Mouse (Mus musculus) embryonic facial prominence, embryonic 13.5 days (tissue): ENCODE measurements around the gene Itpr1. TPM values are rescaled to one million over a fixed set of nuclear protein-coding genes. Genes with fewer than 3 reads are reported as not detected.

Experiments used
- ATAC-seq: fragments of 200-750 bp; cut with Nextera tagmentation; 2 replicates; pipeline ENCODE4 v1.8.0; 2017; ENCODE audit warnings: low read depth; ENCODE audit not compliant: insufficient number of reproducible peaks, insufficient read depth, low FRiP score, low TSS enrichment
- H3K27ac ChIP-seq: fragments of 300-500 bp; sonication (generic); 2 replicates; pipeline ENCODE4 v1.5.1; 2015; ENCODE audit warnings: moderate library complexity, mild to moderate bottlenecking, inconsistent platforms
- H3K27me3 ChIP-seq: fragments of 300-500 bp; sonication (generic); 2 replicates; pipeline ENCODE4 v1.6.1; 2015; ENCODE audit warnings: mild to moderate bottlenecking, inconsistent platforms
- H3K36me3 ChIP-seq: fragments of 300-500 bp; sonication (generic); 2 replicates; pipeline ENCODE4 v1.6.1; 2015; ENCODE audit warnings: mild to moderate bottlenecking, inconsistent platforms
- H3K4me1 ChIP-seq: fragments of 300-500 bp; sonication (generic); 2 replicates; pipeline ENCODE4 v1.6.1; 2015; ENCODE audit warnings: inconsistent platforms
- H3K4me2 ChIP-seq: fragments of 300-500 bp; sonication (generic); 2 replicates; pipeline ENCODE4 v1.6.1; 2015; ENCODE audit warnings: moderate library complexity, mild to moderate bottlenecking, inconsistent platforms
- H3K4me3 ChIP-seq: fragments of 300-500 bp; sonication (generic); 2 replicates; pipeline ENCODE4 v1.5.1; 2015; ENCODE audit warnings: mild to moderate bottlenecking, inconsistent platforms
- H3K9ac ChIP-seq: fragments of 300-500 bp; sonication (generic); 2 replicates; pipeline ENCODE4 v1.6.1; 2015; ENCODE audit warnings: mild to moderate bottlenecking, inconsistent platforms
- H3K9me3 ChIP-seq: fragments of 300-500 bp; sonication (generic); 2 replicates; pipeline ENCODE4 v1.6.1; 2016; ENCODE audit warnings: inconsistent platforms
- WGBS: fragments of 180-500 bp; shearing (Covaris S2); methylation state at CpG from one replicate; pipeline ENCODE4 v1.1.7; 2015; ENCODE audit warnings: mixed read lengths; 5-methylcytosine and 5-hydroxymethylcytosine counted together
- polyA plus RNA-seq: library from polyadenylated mRNA; unstranded; fragments of >200 nt; fragmentation: Nextera tagmentation; extraction: Ambion mirVana; gene quantifications from 2 replicates; pipeline ENCODE4 v1.2.1, GENCODE M21; 2015

Gene Itpr1
- polyA plus RNA-seq = 7.8 and 11.2 TPM in 2 replicates

DNA sequence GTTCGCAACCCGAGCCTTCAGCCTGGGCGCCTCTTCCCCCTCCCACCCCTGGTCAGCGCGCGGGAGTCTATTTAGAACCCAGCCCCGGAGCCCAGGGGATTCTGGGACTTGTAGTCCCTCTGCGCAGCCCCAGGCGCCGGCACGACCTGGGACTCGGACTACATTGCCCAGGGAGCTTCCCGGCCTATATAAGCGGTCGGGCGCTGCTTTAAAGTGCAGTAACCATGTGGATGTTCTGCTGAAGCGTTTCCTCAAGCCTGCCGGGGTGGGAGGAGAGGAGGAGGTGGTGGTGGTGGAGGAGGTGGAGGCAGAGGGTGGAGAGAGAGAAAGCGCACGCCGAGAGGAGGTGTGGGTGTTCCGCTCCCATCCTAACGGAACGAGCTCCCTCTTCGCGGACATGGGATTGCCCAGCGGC lies at the start of gene Itpr1:
Gene Itpr1 (plus strand): TSS at position 216 of the 415 bp plus-strand sequence.
- H3K9me3 ChIP-seq = no peaks in the 10 kb centered on the region
- under 1% methylated on average over 27 of the region's 27 CpGs for WGBS
- ATAC-seq = peak; percentile 99

DNA sequence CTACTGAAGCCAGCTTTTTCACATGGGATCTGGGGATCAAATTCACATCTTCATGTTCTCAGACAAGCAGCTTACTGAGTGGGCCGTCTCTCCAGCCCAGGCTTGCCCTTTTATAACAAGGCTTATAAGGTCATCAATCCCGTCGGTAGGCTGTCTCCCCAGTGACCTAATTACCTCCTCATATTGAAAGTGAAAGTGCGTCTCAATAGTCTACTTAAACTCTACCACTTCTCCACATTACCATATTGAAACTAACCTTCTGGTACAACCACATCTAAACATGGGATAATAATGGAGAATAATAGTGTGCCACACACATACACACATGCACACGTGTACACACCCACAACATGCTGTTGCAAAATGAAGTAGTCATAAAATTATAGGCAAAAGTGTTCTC lies 48.0 kb upstream of the Itpr1 start:
- WGBS = 78% methylated on average over 5 of the region's 5 CpGs
- no peak overlapping the region for H3K9ac ChIP-seq
- no peak overlapping the region for H3K27ac ChIP-seq
- no peak overlapping the region for H3K4me3 ChIP-seq
- H3K4me2 ChIP-seq = no peak overlapping the region
- H3K27me3 ChIP-seq = no peaks in the 10 kb centered on the region
- ATAC-seq = no peak
- H3K36me3 ChIP-seq = no peaks in the 10 kb centered on the region
- H3K4me1 ChIP-seq = peaks cover 13% of the 10 kb centered on the region
- H3K9me3 ChIP-seq = no peaks in the 10 kb centered on the region

More for the DNA sequence above, at the start of gene Itpr1:
- H3K27me3 ChIP-seq = no peaks in the 10 kb centered on the region
- H3K9ac ChIP-seq = peak within 1 kb of the TSS; percentile 75
- peaks cover 39% of the 10 kb centered on the region for H3K4me1 ChIP-seq
- H3K4me2 ChIP-seq = peak within 1 kb of the TSS; percentile 80
- H3K36me3 ChIP-seq = no peaks in the 10 kb centered on the region
- peak within 1 kb of the TSS; percentile 81 for H3K27ac ChIP-seq
- peak within 1 kb of the TSS; percentile 78 for H3K4me3 ChIP-seq

DNA sequence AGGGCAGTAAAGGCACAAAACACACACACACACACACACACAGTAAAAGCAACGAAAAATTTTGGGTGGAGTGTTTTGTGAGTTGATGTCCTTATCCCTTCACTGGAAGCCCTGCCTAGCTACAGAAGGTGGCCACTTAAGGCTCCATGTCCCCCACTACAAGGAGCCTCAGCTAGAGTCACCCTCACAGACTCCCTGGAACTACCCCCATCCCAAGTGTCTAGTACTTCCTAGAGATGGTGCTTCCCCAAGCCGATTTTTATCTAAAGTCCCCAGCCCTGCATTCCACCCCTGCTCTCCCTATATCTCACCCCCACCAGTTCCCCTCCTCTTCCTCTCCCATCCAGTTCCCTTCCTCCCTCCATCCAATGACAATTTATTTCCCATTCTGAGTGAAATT lies 47.3 kb upstream of the Itpr1 start:
- no peak overlapping the region for H3K4me3 ChIP-seq
- WGBS = 85% methylated on average over 2 of the region's 2 CpGs
- H3K9me3 ChIP-seq = no peaks in the 10 kb centered on the region
- no peaks in the 10 kb centered on the region for H3K27me3 ChIP-seq
- no peak overlapping the region for H3K4me2 ChIP-seq
- no peak for ATAC-seq
- H3K36me3 ChIP-seq = no peaks in the 10 kb centered on the region
- no peak overlapping the region for H3K9ac ChIP-seq
- peaks cover 8% of the 10 kb centered on the region for H3K4me1 ChIP-seq
- no peak overlapping the region for H3K27ac ChIP-seq

DNA sequence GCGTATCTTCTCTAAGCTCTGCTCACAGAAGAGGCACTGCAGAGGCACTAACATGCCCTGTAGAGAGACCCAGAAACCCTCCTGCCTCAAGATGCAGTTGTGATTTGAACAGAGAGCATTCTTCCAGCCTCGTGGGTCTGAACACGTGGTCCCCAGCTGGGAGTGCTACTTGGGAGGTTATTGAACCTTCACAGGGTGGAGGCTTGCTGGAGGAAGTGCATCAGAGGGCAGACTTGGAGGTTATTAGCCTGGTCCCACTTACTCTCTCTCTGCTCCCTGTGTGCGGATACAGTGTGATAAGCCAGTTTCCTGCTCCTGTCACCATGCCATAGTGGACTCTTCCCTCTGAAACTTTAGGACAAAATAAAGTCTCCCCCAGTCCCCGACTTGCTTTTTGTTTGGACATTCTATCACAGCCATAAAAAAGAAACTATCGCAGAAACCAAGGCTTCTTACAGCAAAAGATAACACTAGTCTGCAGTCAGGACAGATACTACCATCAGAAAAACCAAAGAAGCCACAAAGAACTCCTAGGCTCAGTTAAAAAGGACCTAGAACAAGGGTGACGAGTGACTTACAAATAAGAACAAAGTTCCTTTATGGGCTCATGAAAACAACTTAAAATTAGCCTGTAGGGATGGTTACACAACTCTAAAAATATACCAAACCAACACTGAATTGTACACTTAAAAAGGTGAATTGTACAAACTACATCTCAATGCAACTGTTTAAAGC lies 44.8 kb upstream of the Itpr1 start:
- no peaks in the 10 kb centered on the region for H3K4me1 ChIP-seq
- no peaks in the 10 kb centered on the region for H3K9me3 ChIP-seq
- WGBS = 70% methylated on average over 7 of the region's 7 CpGs
- H3K4me2 ChIP-seq = no peak overlapping the region
- H3K9ac ChIP-seq = no peak overlapping the region
- no peak overlapping the region for H3K4me3 ChIP-seq
- no peaks in the 10 kb centered on the region for H3K27me3 ChIP-seq
- H3K36me3 ChIP-seq = peaks cover 11% of the 10 kb centered on the region
- no peak for ATAC-seq
- no peak overlapping the region for H3K27ac ChIP-seq

DNA sequence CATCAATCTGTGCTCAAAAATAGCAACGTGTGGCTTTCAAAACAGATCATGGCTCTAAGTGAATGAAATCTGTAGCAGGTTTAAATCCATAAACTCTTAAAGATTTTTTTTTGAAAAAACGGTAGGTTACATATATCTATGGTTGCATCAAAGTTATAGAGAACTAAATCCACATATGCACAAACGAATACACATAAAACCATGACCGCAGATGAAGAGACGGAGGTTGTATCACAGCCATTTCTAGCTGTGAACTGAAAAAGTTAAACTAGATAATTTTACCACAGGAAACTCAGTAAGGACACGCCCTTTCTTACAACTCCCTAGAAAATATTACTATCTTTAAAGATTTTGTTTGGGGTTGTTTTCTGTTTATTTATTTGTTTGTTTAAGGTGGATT lies 44.2 kb upstream of the Itpr1 start:
- Histone ChIP-seq H3K36me3 (peaks cover 12% of the 10 kb centered on the region), H3K4me3 (no peak overlapping the region), H3K9ac (no peak overlapping the region), H3K4me1 (no peaks in the 10 kb centered on the region), H3K27me3 (no peaks in the 10 kb centered on the region), H3K9me3 (no peaks in the 10 kb centered on the region), H3K27ac (no peak overlapping the region), H3K4me2 (no peak overlapping the region)
- ATAC-seq = no peak
- 88% methylated on average over 6 of the region's 6 CpGs for WGBS

DNA sequence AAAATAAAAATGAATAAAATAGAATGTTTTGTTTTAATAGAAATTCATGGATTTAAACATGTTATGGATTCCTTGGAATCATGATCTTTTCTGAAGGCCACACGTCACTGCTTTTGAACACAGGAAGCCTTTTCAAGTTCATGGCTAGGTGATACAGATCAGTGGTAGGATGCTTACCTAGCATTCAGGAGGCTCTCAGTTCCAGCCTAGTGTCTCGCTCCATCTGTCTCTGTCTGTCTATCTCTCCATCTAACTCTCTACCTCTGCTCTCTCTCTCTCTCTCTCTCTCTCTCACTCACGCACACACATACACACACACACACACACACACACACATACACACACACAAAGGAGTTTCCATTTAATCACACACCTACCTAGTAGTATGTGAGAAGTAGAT lies 43.4 kb upstream of the Itpr1 start:
- no peak overlapping the region for H3K4me2 ChIP-seq
- H3K9ac ChIP-seq = no peak overlapping the region
- WGBS = 95% methylated on average over 3 of the region's 3 CpGs
- H3K4me3 ChIP-seq = no peak overlapping the region
- no peak overlapping the region for H3K27ac ChIP-seq
- no peaks in the 10 kb centered on the region for H3K9me3 ChIP-seq
- H3K36me3 ChIP-seq = peaks cover 13% of the 10 kb centered on the region
- no peaks in the 10 kb centered on the region for H3K27me3 ChIP-seq
- H3K4me1 ChIP-seq = no peaks in the 10 kb centered on the region
- ATAC-seq = no peak

DNA sequence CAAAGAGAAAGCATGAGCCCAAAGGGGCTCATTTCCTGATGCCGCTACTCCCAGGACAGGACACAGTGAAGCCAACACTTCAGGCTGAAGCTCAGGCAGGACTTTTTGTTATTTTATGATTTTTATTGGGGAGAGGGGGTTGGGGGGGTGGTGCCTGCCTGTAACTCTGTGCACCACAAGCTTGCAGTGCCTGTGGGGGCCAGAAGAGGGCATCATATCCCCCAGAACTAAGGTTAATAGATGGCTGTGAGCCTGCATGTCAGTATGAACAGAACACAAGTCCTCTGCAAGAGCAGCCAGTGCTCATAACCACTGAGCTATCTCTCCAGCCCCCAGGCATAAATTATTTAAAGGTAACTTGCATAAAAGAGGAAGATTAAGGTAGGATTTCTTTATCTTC lies 40.7 kb upstream of the Itpr1 start:
- Histone ChIP-seq H3K4me3 (no peak overlapping the region), H3K27ac (no peak overlapping the region), H3K4me2 (no peak overlapping the region), H3K9ac (no peak overlapping the region), H3K36me3 (peaks cover 18% of the 10 kb centered on the region), H3K27me3 (no peaks in the 10 kb centered on the region), H3K9me3 (no peaks in the 10 kb centered on the region), H3K4me1 (no peaks in the 10 kb centered on the region)
- no peak for ATAC-seq
- 94% methylated on average over 1 of the region's 1 CpGs for WGBS

DNA sequence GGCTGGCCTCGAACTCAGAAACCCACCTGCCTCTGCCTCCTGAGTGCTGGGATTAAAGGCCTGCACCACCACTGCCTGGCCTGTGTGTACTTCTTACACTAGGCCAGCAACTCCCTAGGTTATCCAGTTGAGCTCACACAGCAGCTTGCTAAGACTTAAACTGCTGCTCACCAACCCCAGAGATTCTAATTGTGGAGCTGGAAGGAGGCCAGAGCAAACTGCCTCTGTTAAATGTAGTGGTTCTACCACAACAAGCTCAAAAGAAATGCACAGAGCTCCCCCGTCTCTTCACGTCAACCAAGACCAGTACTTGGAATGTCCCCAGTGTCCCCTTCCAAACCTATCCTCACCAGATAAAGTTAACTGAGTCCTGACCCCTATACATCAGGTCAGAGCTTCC lies 38.7 kb upstream of the Itpr1 start:
- Histone ChIP-seq H3K4me3 (no peak overlapping the region), H3K9me3 (no peaks in the 10 kb centered on the region), H3K4me2 (no peak overlapping the region), H3K36me3 (peaks cover 18% of the 10 kb centered on the region), H3K9ac (no peak overlapping the region), H3K27me3 (no peaks in the 10 kb centered on the region), H3K4me1 (no peaks in the 10 kb centered on the region), H3K27ac (no peak overlapping the region)
- WGBS = 93% methylated on average over 3 of the region's 3 CpGs
- ATAC-seq = no peak

DNA sequence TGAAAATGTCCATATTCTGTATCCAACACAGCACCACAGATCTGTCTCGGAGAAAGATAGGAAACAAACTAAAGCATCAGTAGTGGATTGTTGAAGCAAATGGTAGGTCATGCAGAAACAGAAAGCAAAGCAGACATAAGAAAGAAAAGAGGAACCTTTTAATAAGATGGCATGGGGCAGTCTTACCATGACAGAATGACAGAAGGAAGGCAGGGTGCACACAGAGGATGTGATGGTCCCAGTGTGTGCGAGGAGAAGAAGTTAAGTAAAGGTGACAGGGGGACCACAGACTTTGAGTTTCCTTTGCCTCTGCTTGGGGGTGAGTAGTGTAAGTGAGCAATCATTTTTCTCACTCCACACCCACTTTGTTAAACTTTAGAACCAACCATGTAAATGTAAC lies 33.8 kb upstream of the Itpr1 start:
- no peaks in the 10 kb centered on the region for H3K27me3 ChIP-seq
- no peak overlapping the region for H3K4me3 ChIP-seq
- H3K9ac ChIP-seq = no peak overlapping the region
- peaks cover 5% of the 10 kb centered on the region; the same call in 1 of the 2 replicates for H3K36me3 ChIP-seq
- no peak overlapping the region for H3K4me2 ChIP-seq
- H3K27ac ChIP-seq = no peak overlapping the region
- no peaks in the 10 kb centered on the region for H3K4me1 ChIP-seq
- 81% methylated on average over 2 of the region's 2 CpGs for WGBS
- H3K9me3 ChIP-seq = no peaks in the 10 kb centered on the region
- ATAC-seq = no peak

DNA sequence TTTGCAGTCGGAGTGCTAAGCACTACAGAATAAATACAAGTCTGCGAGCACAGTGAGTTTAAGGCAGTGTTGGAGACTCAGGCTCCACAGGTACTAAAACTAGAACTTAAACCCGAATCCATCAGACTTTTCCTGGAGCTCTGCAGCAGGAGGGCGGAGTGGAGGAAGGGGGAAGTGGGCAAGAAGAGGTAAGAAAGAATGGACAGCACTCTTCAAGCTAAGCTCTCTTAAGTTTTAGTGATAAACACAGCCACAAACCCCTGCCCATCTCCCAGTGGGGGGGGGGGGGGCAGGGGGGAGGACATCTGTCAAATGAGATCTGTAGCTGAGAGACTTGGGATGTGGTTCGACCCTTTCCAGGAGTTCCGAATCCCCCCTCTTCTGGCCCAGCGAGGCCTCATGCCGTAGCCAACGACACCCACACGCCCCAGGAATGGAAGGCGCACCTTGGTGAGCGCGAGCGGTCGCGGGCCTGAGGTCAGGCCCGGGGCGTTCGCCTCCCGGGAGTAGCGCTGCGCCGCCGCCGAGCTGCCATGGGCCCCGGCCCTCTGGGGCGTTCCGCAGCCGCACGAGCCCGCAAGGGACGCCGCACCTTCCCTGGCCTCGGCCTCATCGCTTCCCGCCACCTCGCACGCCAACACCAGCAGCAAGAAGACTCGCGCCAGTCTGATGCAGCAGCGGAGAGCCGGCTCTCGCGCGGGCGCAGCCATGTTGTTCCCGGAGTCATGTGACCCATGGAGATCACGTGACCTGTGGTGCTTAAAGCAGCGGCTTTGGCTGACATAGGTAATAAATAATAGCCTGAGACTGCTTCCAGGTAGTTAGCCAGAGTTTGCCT lies 27.8 kb upstream of the Itpr1 start, which contains the start of gene Sumf1:
Gene Sumf1 (minus strand): TSS at position 736 of the 838 bp plus-strand sequence.
- Histone ChIP-seq H3K4me2 (peak within 1 kb of the TSS; percentile 87), H3K27me3 (no peaks in the 10 kb centered on the region), H3K4me3 (peak within 1 kb of the TSS; percentile 86), H3K27ac (no peak within 1 kb of the TSS), H3K36me3 (no peaks in the 10 kb centered on the region), H3K4me1 (peaks cover 7% of the 10 kb centered on the region), H3K9me3 (no peaks in the 10 kb centered on the region), H3K9ac (peak within 1 kb of the TSS; percentile 80)
- 4% methylated on average over 49 of the region's 49 CpGs for WGBS
- peak; percentile 79; the same call in 1 of the 2 replicates for ATAC-seq

DNA sequence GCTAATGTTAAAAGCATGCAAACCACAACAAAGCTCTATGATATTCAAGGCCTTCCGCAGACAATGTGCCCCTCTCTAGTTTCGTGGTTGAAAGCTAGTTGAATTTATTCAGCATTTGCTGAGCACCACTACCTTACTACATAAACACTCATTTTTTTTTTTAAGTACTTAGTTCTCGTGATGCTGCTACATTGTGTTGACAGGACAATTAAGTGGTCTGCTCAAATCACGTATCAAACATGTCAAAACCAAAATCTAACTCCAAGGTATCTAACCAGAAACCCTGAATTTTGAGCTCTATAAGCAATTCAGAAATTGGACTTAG lies 27.2 kb upstream of the Itpr1 start:
- no peak overlapping the region for H3K27ac ChIP-seq
- no peak for ATAC-seq
- H3K9me3 ChIP-seq = no peaks in the 10 kb centered on the region
- H3K4me1 ChIP-seq = peaks cover 7% of the 10 kb centered on the region
- peak overlapping the region; percentile 87 for H3K4me2 ChIP-seq
- no peaks in the 10 kb centered on the region for H3K36me3 ChIP-seq
- H3K27me3 ChIP-seq = no peaks in the 10 kb centered on the region
- peak overlapping the region; percentile 80 for H3K9ac ChIP-seq
- 11% methylated on average over 4 of the region's 4 CpGs for WGBS
- H3K4me3 ChIP-seq = peak overlapping the region; percentile 86

DNA sequence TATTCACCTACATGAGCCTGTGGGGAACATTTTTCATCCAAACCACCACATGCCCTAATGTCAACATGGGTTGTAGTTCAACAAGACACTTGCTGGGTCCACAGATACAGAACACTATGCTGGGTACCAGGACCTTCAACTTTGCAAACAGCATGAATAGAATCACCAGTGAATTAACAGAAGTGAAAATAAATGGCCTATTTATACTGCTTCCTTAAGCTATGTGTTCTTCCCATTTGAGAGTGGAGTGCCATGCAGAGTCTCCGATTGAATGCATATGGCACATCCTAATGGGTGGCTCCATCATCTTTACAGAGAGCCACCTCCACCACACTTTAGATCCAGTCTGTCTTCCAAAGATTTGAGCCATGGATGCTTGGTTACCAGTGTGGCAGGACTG lies 22.2 kb upstream of the Itpr1 start:
- WGBS = 91% methylated on average over 1 of the region's 1 CpGs
- no peak for ATAC-seq
- no peaks in the 10 kb centered on the region for H3K4me1 ChIP-seq
- H3K4me3 ChIP-seq = no peak overlapping the region
- H3K27me3 ChIP-seq = no peaks in the 10 kb centered on the region
- no peaks in the 10 kb centered on the region for H3K9me3 ChIP-seq
- no peaks in the 10 kb centered on the region for H3K36me3 ChIP-seq
- H3K9ac ChIP-seq = no peak overlapping the region
- no peak overlapping the region for H3K27ac ChIP-seq
- H3K4me2 ChIP-seq = no peak overlapping the region
